Mouse (Mus musculus): ENCODE measurements around the gene Trio. TPM values are rescaled to one million over a fixed set of nuclear protein-coding genes. Genes with fewer than 3 reads are reported as not detected.

The Trio gene
- polyA plus RNA-seq, 1 experiment from 2014 or later, result 8.8 TPM

GRCm38 (mm10) chr15:28066468-28066867, 40.8 kb upstream of the Trio start:
- no peaks in the 10 kb centered on the region for H3K27me3 ChIP-seq (ENCODE audit: control insufficient read depth, insufficient read depth, low read length)
- no peak for ATAC-seq (ENCODE audit: low FRiP score, low TSS enrichment)
- 72% methylated on average over 2 of the region's 2 CpGs for WGBS

GRCm38 (mm10) chr15:28065572-28065971, 39.9 kb upstream of the Trio start:
- Histone ChIP-seq H3K36me3 (ENCODE audit: control insufficient read depth, insufficient read depth, low read length) (no peaks in the 10 kb centered on the region), H3K4me2 (replicated peaks; ENCODE audit: low read depth) (no peak overlapping the region), H3K9ac (ENCODE audit: low read length) (no peak overlapping the region), H3K27ac (replicated peaks) (no peak overlapping the region), H3K9me3 (ENCODE audit: control insufficient read depth, low read length) (no peaks in the 10 kb centered on the region), H3K4me3 (ENCODE audit: low read depth, low read length) (no peak overlapping the region), H3K4me1 (replicated peaks; ENCODE audit: control insufficient read depth, insufficient read depth) (no peaks in the 10 kb centered on the region), H3K27me3 (ENCODE audit: control insufficient read depth, insufficient read depth, low read length) (no peaks in the 10 kb centered on the region)
- DNase-seq (ENCODE audit: low spot score), result no peak
- WGBS, result 80% methylated on average over 5 of the region's 5 CpGs
- TF ChIP-seq EP300 (optimal IDR thresholded peaks at IDR 0.05) (no peak), CTCF (IDR thresholded peaks at IDR 0.05; ENCODE audit: low read depth) (no peak)
- ATAC-seq (ENCODE audit: low FRiP score, low TSS enrichment), result no peak

More at GRCm38 (mm10) chr15:28066468-28066867, 40.8 kb upstream of the Trio start:
- no peak for TF ChIP-seq CTCF (IDR thresholded peaks at IDR 0.05; ENCODE audit: low read depth)
- no peak for TF ChIP-seq EP300 (optimal IDR thresholded peaks at IDR 0.05)
- Histone ChIP-seq H3K9ac (ENCODE audit: low read length) (no peak overlapping the region), H3K27ac (replicated peaks) (no peak overlapping the region), H3K4me3 (ENCODE audit: low read depth, low read length) (no peak overlapping the region), H3K4me2 (replicated peaks; ENCODE audit: low read depth) (no peak overlapping the region), H3K9me3 (ENCODE audit: control insufficient read depth, low read length) (no peaks in the 10 kb centered on the region), H3K4me1 (replicated peaks; ENCODE audit: control insufficient read depth, insufficient read depth) (no peaks in the 10 kb centered on the region), H3K36me3 (ENCODE audit: control insufficient read depth, insufficient read depth, low read length) (no peaks in the 10 kb centered on the region)
- DNase-seq (ENCODE audit: low spot score), result no peak

DNA sequence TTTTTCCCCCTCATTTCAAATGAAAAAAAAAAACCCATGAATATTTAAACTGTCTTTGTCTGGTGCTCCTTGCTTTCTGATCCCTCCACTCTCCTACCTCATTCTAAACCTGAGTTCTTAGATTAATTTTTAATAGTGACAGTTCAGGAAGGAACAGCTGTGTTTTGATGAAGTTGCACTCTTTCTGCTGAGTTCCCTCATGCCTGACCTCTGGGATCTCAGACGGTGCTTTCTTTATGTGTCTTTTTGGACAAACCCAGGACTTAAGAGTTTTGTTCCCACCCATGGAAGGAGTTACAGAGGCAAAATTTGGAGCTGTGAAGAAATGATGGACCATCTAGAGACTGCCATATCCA, 39.1 kb upstream of the Trio start:
- TF ChIP-seq EP300 (optimal IDR thresholded peaks at IDR 0.05), result no peak
- no peak for TF ChIP-seq CTCF (IDR thresholded peaks at IDR 0.05; ENCODE audit: low read depth)
- Histone ChIP-seq H3K9me3 (ENCODE audit: control insufficient read depth, low read length) (no peaks in the 10 kb centered on the region), H3K4me3 (ENCODE audit: low read depth, low read length) (no peak overlapping the region), H3K27me3 (ENCODE audit: control insufficient read depth, insufficient read depth, low read length) (no peaks in the 10 kb centered on the region), H3K27ac (replicated peaks) (no peak overlapping the region), H3K4me1 (replicated peaks; ENCODE audit: control insufficient read depth, insufficient read depth) (no peaks in the 10 kb centered on the region), H3K9ac (ENCODE audit: low read length) (no peak overlapping the region), H3K4me2 (replicated peaks; ENCODE audit: low read depth) (no peak overlapping the region), H3K36me3 (ENCODE audit: control insufficient read depth, insufficient read depth, low read length) (no peaks in the 10 kb centered on the region)
- 45% methylated on average over 1 of the region's 1 CpGs for WGBS
- DNase-seq (ENCODE audit: low spot score) (no peak), ATAC-seq (ENCODE audit: low FRiP score, low TSS enrichment) (no peak)

DNA sequence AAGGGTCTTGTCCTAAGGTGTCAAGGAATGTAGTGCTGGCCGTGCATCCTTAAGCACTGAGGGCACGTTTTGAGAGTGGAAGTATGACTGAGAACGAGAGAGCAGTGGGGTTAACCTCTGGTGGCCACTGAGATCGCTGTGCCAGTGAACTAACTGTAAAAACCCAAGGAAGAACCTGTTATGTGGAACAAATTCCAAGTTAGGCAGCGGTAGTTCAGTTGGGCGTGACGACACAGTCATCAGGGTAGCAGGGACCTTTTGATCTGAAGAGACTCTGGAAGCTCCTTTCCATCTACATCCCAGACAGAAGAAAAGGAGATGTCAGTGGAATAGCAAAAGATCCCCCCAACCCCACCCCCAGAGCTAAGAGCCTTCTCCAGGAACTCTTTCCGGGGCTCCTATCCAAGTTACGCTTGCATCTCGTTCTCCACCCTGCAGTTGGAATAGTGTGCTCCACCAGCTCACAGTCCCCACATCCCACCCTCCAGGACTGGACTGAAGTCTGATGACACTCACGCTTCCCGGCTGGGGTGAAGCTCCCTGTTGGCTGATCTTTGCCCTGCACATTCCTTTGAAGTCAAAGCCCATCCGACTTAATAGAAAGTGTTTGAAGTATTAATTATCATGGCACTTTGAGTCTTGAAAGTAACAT, 38.6 kb upstream of the Trio start:
- Histone ChIP-seq H3K27ac (replicated peaks) (no peak overlapping the region), H3K36me3 (ENCODE audit: control insufficient read depth, insufficient read depth, low read length) (no peaks in the 10 kb centered on the region), H3K9me3 (ENCODE audit: control insufficient read depth, low read length) (no peaks in the 10 kb centered on the region), H3K9ac (ENCODE audit: low read length) (no peak overlapping the region), H3K4me1 (replicated peaks; ENCODE audit: control insufficient read depth, insufficient read depth) (no peaks in the 10 kb centered on the region), H3K27me3 (ENCODE audit: control insufficient read depth, insufficient read depth, low read length) (no peaks in the 10 kb centered on the region), H3K4me3 (ENCODE audit: low read depth, low read length) (no peak overlapping the region), H3K4me2 (replicated peaks; ENCODE audit: low read depth) (no peak overlapping the region)
- no peak for DNase-seq (ENCODE audit: low spot score)
- 75% methylated on average over 13 of the region's 13 CpGs for WGBS
- TF ChIP-seq EP300 (optimal IDR thresholded peaks at IDR 0.05) (no peak), CTCF (IDR thresholded peaks at IDR 0.05; ENCODE audit: low read depth) (no peak)
- no peak for ATAC-seq (ENCODE audit: low FRiP score, low TSS enrichment)

DNA sequence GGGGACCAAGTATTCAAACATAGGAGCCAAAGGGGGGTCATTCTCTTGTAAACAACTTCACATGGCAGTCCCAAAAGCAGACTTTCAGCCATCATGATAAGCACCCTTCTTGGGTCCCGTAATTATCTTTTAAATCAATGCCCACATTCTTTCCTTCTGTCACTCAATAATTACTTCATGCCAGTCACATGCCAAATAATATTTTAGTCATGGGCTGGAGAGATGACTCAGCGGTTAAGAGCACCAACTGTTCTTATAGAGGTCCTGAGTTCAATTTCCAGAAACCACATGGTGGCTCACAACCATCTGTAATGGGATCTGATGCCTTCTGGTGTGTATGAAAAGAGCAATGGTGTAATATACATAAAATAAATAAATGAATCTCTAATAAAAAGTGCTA, 37.8 kb upstream of the Trio start:
- Histone ChIP-seq H3K27ac (replicated peaks) (no peak overlapping the region), H3K36me3 (ENCODE audit: control insufficient read depth, insufficient read depth, low read length) (no peaks in the 10 kb centered on the region), H3K4me1 (replicated peaks; ENCODE audit: control insufficient read depth, insufficient read depth) (no peaks in the 10 kb centered on the region), H3K4me3 (ENCODE audit: low read depth, low read length) (no peak overlapping the region), H3K27me3 (ENCODE audit: control insufficient read depth, insufficient read depth, low read length) (no peaks in the 10 kb centered on the region), H3K9me3 (ENCODE audit: control insufficient read depth, low read length) (no peaks in the 10 kb centered on the region), H3K4me2 (replicated peaks; ENCODE audit: low read depth) (no peak overlapping the region), H3K9ac (ENCODE audit: low read length) (no peak overlapping the region)
- DNase-seq (ENCODE audit: low spot score) (no peak), ATAC-seq (ENCODE audit: low FRiP score, low TSS enrichment) (no peak)
- TF ChIP-seq EP300 (optimal IDR thresholded peaks at IDR 0.05) (no peak), CTCF (IDR thresholded peaks at IDR 0.05; ENCODE audit: low read depth) (no peak)
- WGBS, result 87% methylated on average over 2 of the region's 2 CpGs

DNA sequence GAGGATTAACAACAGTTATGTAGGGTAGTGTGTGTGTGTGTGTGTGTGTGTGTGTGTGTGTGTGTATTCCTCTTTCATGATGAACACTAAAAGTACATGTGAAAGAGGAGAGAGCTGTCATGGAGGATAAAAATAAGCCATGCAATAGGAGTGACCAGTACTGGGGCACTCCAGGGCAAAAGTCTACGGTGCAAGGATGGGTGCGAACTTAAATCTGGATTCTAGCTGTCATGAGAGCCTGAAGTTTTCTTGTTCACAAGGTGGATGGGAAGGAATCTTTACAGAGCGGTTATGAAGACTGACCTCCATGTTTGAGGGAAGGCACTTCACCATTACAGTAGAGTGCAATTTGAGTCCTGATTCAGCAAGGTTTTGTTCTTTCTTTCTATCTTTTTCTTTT, 36.4 kb upstream of the Trio start:
- H3K9me3 ChIP-seq (ENCODE audit: control insufficient read depth, low read length), result no peaks in the 10 kb centered on the region
- H3K9ac ChIP-seq (ENCODE audit: low read length), result no peak overlapping the region
- H3K36me3 ChIP-seq (ENCODE audit: control insufficient read depth, insufficient read depth, low read length), result no peaks in the 10 kb centered on the region
- no peak overlapping the region for H3K27ac ChIP-seq (replicated peaks)
- H3K4me2 ChIP-seq (replicated peaks; ENCODE audit: low read depth), result no peak overlapping the region
- ATAC-seq (ENCODE audit: low FRiP score, low TSS enrichment), result no peak
- TF ChIP-seq CTCF (IDR thresholded peaks at IDR 0.05; ENCODE audit: low read depth), result no peak
- TF ChIP-seq EP300 (optimal IDR thresholded peaks at IDR 0.05), result no peak
- 99% methylated on average over 3 of the region's 3 CpGs for WGBS
- DNase-seq (ENCODE audit: low spot score), result no peak
- H3K27me3 ChIP-seq (ENCODE audit: control insufficient read depth, insufficient read depth, low read length), result no peaks in the 10 kb centered on the region
- H3K4me3 ChIP-seq (ENCODE audit: low read depth, low read length), result no peak overlapping the region
- H3K4me1 ChIP-seq (replicated peaks; ENCODE audit: control insufficient read depth, insufficient read depth), result no peaks in the 10 kb centered on the region

Data from stomach, postnatal 0 days (tissue).